Mouse (Mus musculus) brain, embryonic 14.5 days (tissue): Measurements from ENCODE around the gene Cela2a.

ENCODE experiments used
- CTCF ChIP-seq: fragments of 200-500 bp; IDR thresholded peaks from 2 replicates; pipeline ENCODE4 v1.5.1; 2012; ENCODE audit warnings: inconsistent platforms, mild to moderate bottlenecking, moderate library complexity, borderline replicate concordance; ENCODE audit not compliant: insufficient read depth, insufficient read length; ENCODE audit errors: extremely low read depth
- POLR2A ChIP-seq: fragments of 200-500 bp; IDR thresholded peaks from 2 replicates; pipeline ENCODE4 v1.6.1; 2012; ENCODE audit warnings: mild to moderate bottlenecking, inconsistent platforms, borderline replicate concordance; ENCODE audit not compliant: poor library complexity, insufficient read depth, insufficient read length, severe bottlenecking; ENCODE audit errors: extremely low read depth

GRCm38 (mm10) chr4:141784835-141785234 lies 41.1 kb downstream of the Cela2a start:
- TF ChIP-seq CTCF (no peak), POLR2A (no peak)
